Mouse (Mus musculus) heart, embryonic 12.5 days (tissue): ENCODE measurements around the gene Ugt1a2. TPM values are rescaled to one million over a fixed set of nuclear protein-coding genes. Genes with fewer than 3 reads are reported as not detected.

Experiments used
- ATAC-seq: fragments of 200-750 bp; cut with Nextera tagmentation; 2 replicates; pipeline ENCODE4 v1.8.0; 2017; ENCODE audit warnings: moderate TSS enrichment, moderate library complexity; ENCODE audit not compliant: insufficient number of reproducible peaks, low FRiP score
- H3K27ac ChIP-seq: fragments of 300-500 bp; sonication (generic); 2 replicates; pipeline ENCODE4 v1.5.1; 2016; ENCODE audit warnings: mild to moderate bottlenecking, moderate library complexity; ENCODE audit not compliant: poor library complexity, severe bottlenecking
- H3K27me3 ChIP-seq: fragments of 300-500 bp; sonication (generic); replicated peaks from 2 replicates; pipeline ENCODE4 v1.6.1; 2016; ENCODE audit warnings: mild to moderate bottlenecking, moderate library complexity
- H3K36me3 ChIP-seq: fragments of 300-500 bp; sonication (generic); 2 replicates; pipeline ENCODE4 v1.6.1; 2016; ENCODE audit warnings: mild to moderate bottlenecking, moderate library complexity
- H3K4me1 ChIP-seq: fragments of 300-500 bp; sonication (generic); replicated peaks from 2 replicates; pipeline ENCODE4 v1.6.1; 2016; ENCODE audit warnings: mild to moderate bottlenecking
- H3K4me2 ChIP-seq: fragments of 300-500 bp; sonication (generic); 2 replicates; pipeline ENCODE4 v1.6.1; 2016; ENCODE audit warnings: mild to moderate bottlenecking, moderate library complexity
- H3K4me3 ChIP-seq: fragments of 300-500 bp; sonication (generic); 2 replicates; pipeline ENCODE4 v1.5.1; 2016; ENCODE audit warnings: mild to moderate bottlenecking
- H3K9ac ChIP-seq: fragments of 300-500 bp; sonication (generic); 2 replicates; pipeline ENCODE4 v1.6.1; 2016; ENCODE audit warnings: mild to moderate bottlenecking, moderate library complexity
- H3K9me3 ChIP-seq: fragments of 300-500 bp; sonication (generic); replicated peaks from 2 replicates; pipeline ENCODE4 v1.6.1; 2016; ENCODE audit warnings: mild to moderate bottlenecking, moderate library complexity
- WGBS: fragments of 180-500 bp; shearing (Covaris S2); methylation state at CpG from one replicate; pipeline ENCODE4 v1.1.7; 2016; 5-methylcytosine and 5-hydroxymethylcytosine counted together
- polyA plus RNA-seq: library from polyadenylated mRNA; unstranded; fragments of >200 nt; fragmentation: Nextera tagmentation; extraction: Ambion mirVana; gene quantifications from 2 replicates; pipeline ENCODE4 v1.2.1, GENCODE M21; 2016

Ugt1a2 gene
- polyA plus RNA-seq, 1 experiment from 2014 or later: not detected

DNA sequence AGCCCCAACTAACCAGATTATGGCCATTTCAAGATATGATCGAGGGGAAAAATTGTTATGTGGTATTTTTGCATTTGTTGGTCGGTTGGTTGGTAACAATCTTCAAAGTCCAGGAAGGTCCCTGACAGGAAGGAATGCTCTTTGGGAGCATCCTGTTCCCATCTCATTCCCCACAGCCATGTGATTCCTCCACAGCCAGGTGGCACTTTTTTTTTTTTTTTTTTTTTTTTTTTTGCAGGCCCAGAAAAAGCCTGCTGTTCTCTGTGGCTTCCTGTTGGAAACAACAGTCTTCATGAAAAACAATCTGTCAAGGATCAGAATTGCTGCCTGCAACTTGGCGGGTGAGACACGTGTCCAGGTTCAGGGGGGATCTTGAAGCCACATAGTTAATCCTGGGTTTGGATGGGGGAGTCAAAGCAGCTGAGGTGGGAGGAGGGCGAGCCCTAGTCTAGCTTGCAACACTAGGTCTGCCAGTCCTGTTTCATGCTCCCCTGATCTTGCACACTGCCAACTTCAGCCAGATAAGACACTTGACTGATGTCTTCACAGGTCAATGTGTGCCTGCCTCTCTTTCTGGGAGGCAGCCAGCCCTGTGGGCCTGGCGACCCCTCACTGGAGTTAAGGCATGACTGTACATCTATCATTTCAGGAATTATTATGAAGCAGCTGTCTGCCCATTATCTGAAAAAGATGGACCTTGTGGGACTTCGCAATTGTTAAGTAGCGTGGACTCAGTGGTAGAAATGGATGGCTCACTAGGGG, 58.7 kb downstream of the Ugt1a2 start:
- H3K27ac ChIP-seq: no peak overlapping the region
- H3K4me2 ChIP-seq: no peak overlapping the region
- peaks cover 43% of the 10 kb centered on the region for H3K9me3 ChIP-seq
- 63% methylated on average over 8 of the region's 8 CpGs for WGBS
- no peaks in the 10 kb centered on the region for H3K27me3 ChIP-seq
- 0 out of 2 replicates have a peak overlapping the region, but pooled peaks have one; percentile 0 for H3K9ac ChIP-seq
- peaks cover 24% of the 10 kb centered on the region for H3K4me1 ChIP-seq
- no peak overlapping the region for H3K4me3 ChIP-seq
- ATAC-seq: 0 out of 2 replicates have a peak, but pooled peaks have one; percentile 0
- peaks cover 46% of the 10 kb centered on the region for H3K36me3 ChIP-seq

DNA sequence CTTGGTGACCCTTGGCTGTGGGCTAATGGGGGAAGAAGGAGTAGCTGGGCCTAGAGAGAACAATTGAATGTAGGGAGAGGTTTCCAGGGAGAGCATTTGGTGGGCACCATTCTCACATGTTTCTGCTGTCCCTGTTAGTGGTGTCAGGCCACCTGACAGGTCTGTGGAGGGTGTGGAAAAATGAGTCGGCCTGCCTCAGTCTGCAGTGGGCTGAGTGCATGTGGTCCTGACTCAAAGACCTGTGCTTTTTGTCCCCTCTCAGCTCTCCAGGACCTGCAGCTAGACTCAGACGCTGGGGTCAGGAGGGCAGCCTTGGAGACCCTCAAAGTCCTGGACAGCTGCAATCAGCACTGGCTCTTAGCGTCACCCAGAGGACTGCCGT, 59.2 kb downstream of the Ugt1a2 start:
- Histone ChIP-seq H3K4me3 (no peak overlapping the region), H3K9ac (no peak overlapping the region), H3K27me3 (no peaks in the 10 kb centered on the region), H3K9me3 (peaks cover 41% of the 10 kb centered on the region), H3K4me2 (no peak overlapping the region), H3K27ac (no peak overlapping the region), H3K36me3 (peaks cover 51% of the 10 kb centered on the region), H3K4me1 (peaks cover 26% of the 10 kb centered on the region)
- 0 out of 2 replicates have a peak, but pooled peaks have one; percentile 2 for ATAC-seq
- 73% methylated on average over 4 of the region's 4 CpGs for WGBS

DNA sequence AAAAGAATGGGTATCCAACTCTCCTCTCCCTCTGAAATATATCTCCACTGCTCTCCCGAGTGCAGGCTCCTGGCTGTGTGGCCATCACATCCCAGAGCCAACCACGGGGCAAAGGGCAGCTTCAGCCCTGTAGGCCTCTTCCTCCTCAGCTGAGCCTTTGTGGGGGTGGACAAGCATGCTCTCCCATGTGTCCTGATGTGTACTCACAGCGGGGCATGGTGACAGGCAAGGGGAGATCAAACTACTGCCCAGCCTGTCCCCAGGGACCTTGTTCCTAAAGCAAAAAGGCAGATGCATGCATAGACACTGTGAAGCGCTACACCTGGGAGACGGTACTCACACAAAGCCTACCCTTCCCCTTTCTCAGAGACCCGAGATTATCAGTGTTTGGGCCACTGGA, 59.7 kb downstream of the Ugt1a2 start:
- peak; percentile 1; the same call in 1 of the 2 replicates for ATAC-seq
- WGBS: 78% methylated on average over 6 of the region's 6 CpGs
- Histone ChIP-seq H3K4me1 (peaks cover 31% of the 10 kb centered on the region), H3K27ac (no peak overlapping the region), H3K36me3 (peaks cover 56% of the 10 kb centered on the region), H3K9me3 (peaks cover 36% of the 10 kb centered on the region), H3K27me3 (no peaks in the 10 kb centered on the region), H3K4me2 (no peak overlapping the region), H3K4me3 (no peak overlapping the region), H3K9ac (no peak overlapping the region)

DNA sequence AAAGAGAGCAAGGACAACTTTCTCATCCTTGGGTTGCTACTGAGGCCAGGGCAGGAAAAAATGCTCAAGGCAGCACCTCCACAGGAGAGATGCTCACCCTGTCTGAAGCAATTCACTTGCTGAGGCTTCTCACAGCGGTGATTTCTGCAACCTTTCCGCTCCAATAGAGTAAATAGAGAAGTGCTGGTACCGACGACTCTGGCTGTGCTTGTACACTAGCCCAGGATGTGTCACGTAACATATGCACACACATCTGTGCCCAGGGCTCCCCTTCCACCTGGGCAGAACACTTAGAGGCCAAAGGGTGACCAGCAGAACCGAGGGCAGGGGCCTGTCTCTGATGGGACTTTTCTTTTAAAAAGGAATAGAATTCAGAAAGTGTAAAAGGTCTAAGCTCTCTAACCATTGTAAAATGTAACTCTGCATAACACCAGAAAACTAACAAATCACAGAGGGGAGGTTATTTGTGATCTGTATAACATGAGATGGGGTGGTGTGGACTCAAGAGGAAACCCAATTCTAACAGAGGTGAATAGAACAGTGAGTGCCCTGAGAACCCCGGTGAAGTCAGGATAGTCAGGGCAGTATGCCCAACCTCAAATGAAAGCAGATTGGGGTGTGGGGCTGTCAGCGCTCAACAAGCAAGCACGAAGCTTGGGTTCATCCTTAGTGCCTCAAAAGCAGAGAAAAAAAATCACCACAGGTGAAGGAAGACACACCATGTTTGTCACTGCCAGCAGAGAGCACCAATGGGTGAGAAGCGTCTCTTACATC, 60.4 kb downstream of the Ugt1a2 start:
- H3K9me3 ChIP-seq: peaks cover 29% of the 10 kb centered on the region

DNA sequence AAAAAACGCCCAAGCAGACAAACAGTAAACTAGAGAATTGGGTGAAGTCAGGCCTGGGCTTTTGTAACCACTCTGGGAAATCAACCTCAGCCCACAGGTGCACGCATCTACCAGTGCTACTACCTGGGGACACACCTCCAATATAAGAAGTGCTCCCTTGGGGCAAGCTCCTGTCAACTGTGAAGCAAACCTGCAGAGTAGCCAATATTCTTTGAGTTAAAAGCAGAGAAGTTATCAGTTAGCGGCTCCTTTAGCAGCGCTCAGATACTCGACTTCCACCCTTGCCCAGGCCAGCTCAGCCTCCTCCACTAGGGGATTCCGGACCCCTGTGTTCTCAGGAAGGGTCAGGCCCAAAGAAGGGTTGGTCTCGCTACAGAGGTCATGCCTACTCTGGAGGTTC, 61.3 kb downstream of the Ugt1a2 start:
- 0 out of 2 replicates have a peak, but pooled peaks have one; percentile 0 for ATAC-seq
- Histone ChIP-seq H3K36me3 (peaks cover 72% of the 10 kb centered on the region), H3K9ac (no peak overlapping the region), H3K27ac (no peak overlapping the region), H3K4me2 (no peak overlapping the region), H3K4me1 (peaks cover 35% of the 10 kb centered on the region), H3K27me3 (no peaks in the 10 kb centered on the region), H3K4me3 (no peak overlapping the region), H3K9me3 (peaks cover 20% of the 10 kb centered on the region)
- 83% methylated on average over 7 of the region's 7 CpGs for WGBS

More for the DNA sequence above, 60.4 kb downstream of the Ugt1a2 start:
- Histone ChIP-seq H3K4me1 (peaks cover 35% of the 10 kb centered on the region), H3K36me3 (peaks cover 63% of the 10 kb centered on the region), H3K9ac (no peak overlapping the region), H3K4me2 (no peak overlapping the region), H3K27ac (no peak overlapping the region), H3K4me3 (no peak overlapping the region), H3K27me3 (no peaks in the 10 kb centered on the region)
- 81% methylated on average over 10 of the region's 10 CpGs for WGBS
- no peak for ATAC-seq

DNA sequence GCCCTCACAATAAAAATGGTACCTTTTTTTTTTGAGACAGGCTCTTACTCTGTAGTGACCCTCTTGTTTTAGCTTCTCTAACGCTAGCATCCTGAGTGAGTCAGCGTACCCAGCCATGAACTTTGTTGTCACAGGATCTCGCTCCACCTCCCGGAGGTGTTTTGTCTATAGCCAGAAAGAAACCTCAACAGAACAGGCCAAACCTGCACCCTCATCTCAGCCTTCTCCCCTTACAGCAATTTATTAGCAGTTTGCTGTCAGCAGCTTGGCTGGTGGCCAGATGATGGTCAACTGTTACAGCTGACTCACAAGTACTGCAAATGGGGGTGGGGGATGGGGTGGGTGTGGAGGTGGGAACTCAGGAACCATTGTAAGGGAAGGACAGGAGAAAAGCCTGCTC, 61.9 kb downstream of the Ugt1a2 start:
- no peak overlapping the region for H3K27ac ChIP-seq
- peaks cover 16% of the 10 kb centered on the region for H3K9me3 ChIP-seq
- WGBS: 75% methylated on average over 4 of the region's 4 CpGs
- H3K9ac ChIP-seq: no peak overlapping the region
- H3K36me3 ChIP-seq: peaks cover 78% of the 10 kb centered on the region
- ATAC-seq: peak; percentile 5; the same call in 1 of the 2 replicates
- no peaks in the 10 kb centered on the region for H3K27me3 ChIP-seq
- peaks cover 35% of the 10 kb centered on the region for H3K4me1 ChIP-seq
- H3K4me3 ChIP-seq: no peak overlapping the region
- H3K4me2 ChIP-seq: no peak overlapping the region

DNA sequence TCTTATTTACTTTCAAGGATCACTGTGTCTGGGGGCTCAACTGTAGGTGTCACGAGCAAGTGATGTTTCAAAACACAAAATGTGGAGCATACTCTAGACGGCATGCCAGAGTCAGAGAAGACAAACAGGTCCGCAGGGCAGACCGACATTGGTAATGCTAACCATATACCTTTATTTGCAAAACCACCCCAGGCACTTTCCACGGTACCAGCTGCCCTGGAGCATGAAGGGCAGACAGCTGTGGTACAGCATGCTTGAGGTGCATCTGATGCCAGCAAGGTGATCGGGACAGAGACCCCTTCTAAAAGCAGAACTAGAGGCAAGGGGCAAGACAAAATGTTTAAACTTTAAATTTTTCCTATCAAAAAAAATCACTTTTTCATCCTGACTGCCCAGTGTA, 62.6 kb downstream of the Ugt1a2 start:
- Histone ChIP-seq H3K27me3 (no peaks in the 10 kb centered on the region), H3K36me3 (peaks cover 85% of the 10 kb centered on the region), H3K4me2 (no peak overlapping the region), H3K4me1 (peaks cover 35% of the 10 kb centered on the region), H3K9ac (no peak overlapping the region), H3K9me3 (peaks cover 9% of the 10 kb centered on the region), H3K27ac (no peak overlapping the region), H3K4me3 (no peak overlapping the region)
- WGBS: 75% methylated on average over 6 of the region's 6 CpGs
- no peak for ATAC-seq

DNA sequence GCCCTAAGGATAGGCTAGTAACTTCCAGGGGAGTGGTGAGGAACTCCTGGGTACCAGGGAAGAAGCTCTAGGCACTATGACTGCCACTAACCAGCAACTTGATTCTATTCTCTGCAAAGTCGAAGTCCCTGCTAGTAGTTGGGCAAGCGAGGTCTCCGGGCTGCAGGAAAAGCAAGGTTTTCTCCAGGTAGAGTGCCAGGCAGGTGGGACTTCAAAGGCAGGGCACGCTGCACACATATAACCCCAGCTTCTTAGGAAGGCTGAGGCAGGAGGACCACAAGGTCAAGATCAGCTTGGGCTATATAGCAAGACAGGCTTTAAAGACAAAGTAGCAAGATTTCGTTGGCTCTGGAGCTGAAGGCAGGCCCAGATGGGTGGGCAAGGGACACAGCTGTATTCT, 63.4 kb downstream of the Ugt1a2 start:
- peaks cover 35% of the 10 kb centered on the region for H3K4me1 ChIP-seq
- peaks cover 3% of the 10 kb centered on the region; the same call in 1 of the 2 replicates for H3K9me3 ChIP-seq
- H3K4me2 ChIP-seq: no peak overlapping the region
- no peak for ATAC-seq
- no peak overlapping the region for H3K9ac ChIP-seq
- H3K36me3 ChIP-seq: peaks cover 93% of the 10 kb centered on the region
- H3K27ac ChIP-seq: no peak overlapping the region
- 88% methylated on average over 5 of the region's 5 CpGs for WGBS
- H3K4me3 ChIP-seq: no peak overlapping the region
- H3K27me3 ChIP-seq: no peaks in the 10 kb centered on the region

DNA sequence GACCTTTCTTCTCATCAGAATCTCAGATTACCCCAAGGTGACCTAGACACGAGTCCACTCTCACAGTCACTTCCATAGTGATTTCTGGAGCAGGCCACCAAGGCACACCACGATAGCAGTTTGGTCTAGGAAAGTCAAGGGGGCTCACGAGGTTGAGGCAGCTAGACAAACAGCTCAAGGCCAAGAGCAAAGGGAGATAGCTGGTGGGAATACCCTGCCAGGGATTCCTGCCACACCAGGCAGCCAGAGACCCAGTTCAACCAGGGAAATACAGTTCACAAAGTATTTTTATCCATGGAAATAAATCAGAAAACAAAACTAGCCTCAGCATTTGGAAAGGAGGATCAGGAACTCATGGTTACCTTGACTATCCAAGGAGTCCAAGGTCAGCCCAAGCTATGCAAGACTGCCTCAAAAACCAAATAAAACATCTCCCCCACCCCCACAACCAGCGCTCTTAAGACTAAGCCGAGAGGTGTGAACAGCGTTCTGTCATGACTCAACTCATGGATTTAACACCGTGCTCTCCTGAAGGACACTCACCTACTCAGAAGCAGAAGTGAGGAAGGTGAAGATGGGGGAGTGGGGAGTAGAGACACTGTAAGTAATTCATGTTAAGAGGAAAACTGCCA, 64.0 kb downstream of the Ugt1a2 start:
- no peaks in the 10 kb centered on the region for H3K27me3 ChIP-seq
- no peak for ATAC-seq
- WGBS: 78% methylated on average over 7 of the region's 7 CpGs
- no peak overlapping the region for H3K4me3 ChIP-seq
- no peak overlapping the region for H3K4me2 ChIP-seq
- H3K4me1 ChIP-seq: peaks cover 32% of the 10 kb centered on the region
- H3K27ac ChIP-seq: no peak overlapping the region
- H3K9ac ChIP-seq: no peak overlapping the region
- H3K36me3 ChIP-seq: peaks cover 99% of the 10 kb centered on the region
- peaks cover 3% of the 10 kb centered on the region; the same call in 1 of the 2 replicates for H3K9me3 ChIP-seq

DNA sequence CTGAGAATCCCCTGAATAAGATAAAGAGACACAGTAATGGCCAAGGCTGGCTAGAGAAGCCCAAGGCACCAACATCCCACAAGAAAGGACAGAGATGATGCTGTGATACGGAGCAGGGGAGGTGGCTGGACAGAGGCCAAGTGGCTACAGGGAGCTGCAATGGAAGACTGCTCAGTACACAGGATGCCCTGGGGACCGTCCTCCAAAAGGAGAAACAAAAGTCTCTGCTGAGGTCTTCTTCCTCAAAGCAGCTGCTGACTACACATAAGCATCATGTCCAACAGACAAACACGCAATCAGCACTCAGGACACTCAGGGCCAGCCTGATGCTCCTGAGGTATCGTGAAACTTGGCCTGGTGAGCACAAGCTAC, 64.5 kb downstream of the Ugt1a2 start:
- H3K9ac ChIP-seq: no peak overlapping the region
- H3K27me3 ChIP-seq: no peaks in the 10 kb centered on the region
- no peak overlapping the region for H3K4me3 ChIP-seq
- peaks cover 27% of the 10 kb centered on the region for H3K4me1 ChIP-seq
- no peak overlapping the region for H3K4me2 ChIP-seq
- 67% methylated on average over 4 of the region's 4 CpGs for WGBS
- H3K36me3 ChIP-seq: peaks cover 100% of the 10 kb centered on the region
- H3K9me3 ChIP-seq: peaks cover 3% of the 10 kb centered on the region; the same call in 1 of the 2 replicates
- no peak for ATAC-seq
- no peak overlapping the region for H3K27ac ChIP-seq

DNA sequence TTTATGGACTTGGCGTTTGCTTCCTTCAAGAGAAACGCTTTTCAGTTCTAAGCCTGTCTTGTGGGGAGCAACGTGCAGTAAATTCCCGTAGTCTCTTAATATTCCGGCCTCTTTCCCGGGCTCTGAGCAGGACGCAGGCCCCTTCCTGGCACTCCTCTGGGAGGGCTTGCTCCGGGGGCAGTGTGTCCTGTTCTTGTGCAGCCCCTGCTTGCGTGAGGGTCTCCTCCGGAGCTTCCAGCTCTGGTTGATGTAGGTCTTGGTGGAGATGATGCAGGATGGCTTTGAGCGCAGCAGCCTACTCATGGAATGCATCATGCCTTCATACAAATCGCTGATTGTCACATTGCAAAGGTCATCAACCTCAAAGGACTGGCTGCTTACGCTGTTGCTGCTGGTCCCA, 65.7 kb downstream of the Ugt1a2 start:
- no peak overlapping the region for H3K27ac ChIP-seq
- H3K4me2 ChIP-seq: no peak overlapping the region
- peaks cover 24% of the 10 kb centered on the region for H3K4me1 ChIP-seq
- no peaks in the 10 kb centered on the region for H3K27me3 ChIP-seq
- no peaks in the 10 kb centered on the region for H3K9me3 ChIP-seq
- no peak overlapping the region for H3K9ac ChIP-seq
- H3K4me3 ChIP-seq: no peak overlapping the region
- ATAC-seq: no peak
- peaks cover 91% of the 10 kb centered on the region for H3K36me3 ChIP-seq
- WGBS: 86% methylated on average over 13 of the region's 13 CpGs
